Mouse (Mus musculus) small intestine, adult 2 months (tissue): ENCODE results near the gene Aebp1. TPM values are rescaled to one million over a fixed set of nuclear protein-coding genes. Genes with fewer than 3 reads are reported as not detected.

Experiments
- H3K27ac ChIP-seq: fragments of 200-500 bp; 2 replicates; pipeline ENCODE4 v1.5.1; 2012; ENCODE audit warnings: low read depth, low read length, control low read depth, inconsistent platforms; ENCODE audit not compliant: insufficient read depth
- H3K27me3 ChIP-seq: fragments of 200-500 bp; 2 replicates; pipeline ENCODE4 v1.6.1; 2012; ENCODE audit warnings: mild to moderate bottlenecking, moderate library complexity, low read length, inconsistent platforms; ENCODE audit not compliant: control insufficient read depth, insufficient read depth
- H3K36me3 ChIP-seq: fragments of 200-500 bp; 2 replicates; pipeline ENCODE4 v1.6.1; 2012; ENCODE audit warnings: mild to moderate bottlenecking, low read length, control low read depth, inconsistent platforms; ENCODE audit not compliant: control insufficient read depth, insufficient read depth
- H3K4me1 ChIP-seq: fragments of 200-500 bp; 2 replicates; pipeline ENCODE4 v1.6.1; 2012; ENCODE audit warnings: low read length, inconsistent platforms, mixed read lengths; ENCODE audit not compliant: control insufficient read depth, insufficient read depth, insufficient read length
- H3K4me3 ChIP-seq: fragments of 200-500 bp; 2 replicates; pipeline ENCODE4 v1.5.1; 2012; ENCODE audit warnings: low read depth, mild to moderate bottlenecking, control low read depth, inconsistent platforms, low read length, moderate library complexity
- CTCF ChIP-seq: fragments of 200-500 bp; IDR thresholded peaks from 2 replicates; pipeline ENCODE4 v1.5.1; 2012; ENCODE audit warnings: low read depth, mild to moderate bottlenecking, control low read depth, inconsistent platforms, low read length, moderate library complexity, mixed read lengths; ENCODE audit not compliant: insufficient replicate concordance, insufficient read length; ENCODE audit errors: extremely low read depth
- POLR2A ChIP-seq: fragments of 200-500 bp; IDR thresholded peaks from 2 replicates; pipeline ENCODE4 v1.6.1; 2012; ENCODE audit warnings: low read depth, mild to moderate bottlenecking, control low read depth, inconsistent platforms, low read length, moderate library complexity
- WGBS: fragments of 180-500 bp; shearing (Covaris S2); methylation state at CpG from one replicate; pipeline ENCODE4 v1.1.7; 2018; 5-methylcytosine and 5-hydroxymethylcytosine counted together
- polyA plus RNA-seq: library from polyadenylated mRNA; depleted of rRNA; stranded (reverse); fragments of >200 nt; gene quantifications from 2 replicates; pipeline ENCODE4 v1.2.3, GENCODE M21; 2012

The Aebp1 gene
- polyA plus RNA-seq, 1 experiment = 14.2 TPM

DNA sequence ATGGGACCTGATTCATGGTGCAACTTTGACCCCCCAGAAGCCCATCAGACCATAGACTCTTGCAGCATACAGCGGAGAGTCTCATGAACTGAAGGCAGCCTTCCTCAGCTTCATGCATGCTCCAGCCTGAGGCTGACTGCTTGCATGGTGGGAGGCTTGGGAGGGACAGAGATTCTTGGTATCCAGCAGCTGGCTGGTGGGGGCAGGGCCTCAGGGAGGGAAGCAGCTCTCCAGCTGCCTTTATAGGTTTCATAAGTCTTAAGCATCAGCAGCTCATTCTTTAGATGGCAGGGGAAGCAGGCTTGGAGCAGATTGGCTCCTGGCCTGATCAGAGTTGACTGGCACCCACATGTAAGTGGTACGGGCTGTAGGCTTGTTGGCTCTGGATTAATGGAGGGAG is 5.4 kb downstream of the Aebp1 start:
- 90% methylated on average over 2 of the region's 2 CpGs for WGBS
- no peaks in the 10 kb centered on the region for H3K4me1 ChIP-seq
- peaks cover 15% of the 10 kb centered on the region for H3K36me3 ChIP-seq
- no peak for TF ChIP-seq CTCF
- no peak for TF ChIP-seq POLR2A
- peaks cover 7% of the 10 kb centered on the region; the same call in 1 of the 2 replicates for H3K27me3 ChIP-seq
- H3K27ac ChIP-seq = no peak overlapping the region
- H3K4me3 ChIP-seq = no peak overlapping the region

GRCm38 (mm10) chr11:5868324-5868723 is 6.6 kb downstream of the Aebp1 start:
- H3K4me3 ChIP-seq = no peak overlapping the region
- WGBS = 88% methylated on average over 12 of the region's 12 CpGs
- TF ChIP-seq POLR2A (no peak), CTCF (no peak)
- H3K27me3 ChIP-seq = no peaks in the 10 kb centered on the region
- no peaks in the 10 kb centered on the region for H3K4me1 ChIP-seq
- peaks cover 25% of the 10 kb centered on the region for H3K36me3 ChIP-seq
- no peak overlapping the region for H3K27ac ChIP-seq

DNA sequence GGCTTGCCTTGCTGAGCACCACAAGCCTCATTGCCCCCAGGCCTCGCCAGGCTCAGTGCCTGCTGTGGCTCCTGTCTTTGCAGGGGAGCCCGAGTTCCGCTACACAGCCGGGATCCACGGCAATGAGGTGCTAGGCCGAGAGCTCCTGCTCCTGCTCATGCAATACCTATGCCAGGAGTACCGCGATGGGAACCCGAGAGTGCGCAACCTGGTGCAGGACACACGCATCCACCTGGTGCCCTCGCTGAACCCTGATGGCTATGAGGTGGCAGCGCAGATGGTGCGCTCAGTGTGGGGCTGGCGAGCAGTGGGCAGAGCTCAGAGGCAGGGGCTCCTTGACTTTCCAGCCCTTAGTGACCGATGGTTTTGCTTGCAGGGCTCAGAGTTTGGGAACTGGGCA is 7.6 kb downstream of the Aebp1 start:
- TF ChIP-seq CTCF (no peak), POLR2A (no peak)
- 90% methylated on average over 16 of the region's 16 CpGs for whole genome bisulfite sequencing
- H3K4me1 ChIP-seq = no peaks in the 10 kb centered on the region

GRCm38 (mm10) chr11:5870069-5870468 is 8.3 kb downstream of the Aebp1 start:
- TF ChIP-seq POLR2A = no peak
- no peak for TF ChIP-seq CTCF
- H3K36me3 ChIP-seq = peaks cover 41% of the 10 kb centered on the region
- no peaks in the 10 kb centered on the region for H3K27me3 ChIP-seq
- WGBS = 87% methylated on average over 16 of the region's 16 CpGs
- H3K4me3 ChIP-seq = no peak overlapping the region
- H3K4me1 ChIP-seq = no peaks in the 10 kb centered on the region
- H3K27ac ChIP-seq = no peak overlapping the region

More for the DNA sequence above, 7.6 kb downstream of the Aebp1 start:
- Histone ChIP-seq H3K4me3 (no peak overlapping the region), H3K36me3 (peaks cover 35% of the 10 kb centered on the region), H3K27ac (no peak overlapping the region), H3K27me3 (no peaks in the 10 kb centered on the region)

- H3K27ac ChIP-seq = no peak overlapping the region
- H3K36me3 ChIP-seq = peaks cover 41% of the 10 kb centered on the region
- WGBS = 95% methylated on average over 11 of the region's 11 CpGs
- H3K27me3 ChIP-seq = no peaks in the 10 kb centered on the region
- peaks cover 8% of the 10 kb centered on the region; the same call in 1 of the 2 replicates for H3K4me1 ChIP-seq
- TF ChIP-seq CTCF (no peak), POLR2A (no peak)
- H3K4me3 ChIP-seq = no peak overlapping the region
Measured at GRCm38 (mm10) chr11:5872707-5873106, 11.0 kb downstream of the Aebp1 start.

DNA sequence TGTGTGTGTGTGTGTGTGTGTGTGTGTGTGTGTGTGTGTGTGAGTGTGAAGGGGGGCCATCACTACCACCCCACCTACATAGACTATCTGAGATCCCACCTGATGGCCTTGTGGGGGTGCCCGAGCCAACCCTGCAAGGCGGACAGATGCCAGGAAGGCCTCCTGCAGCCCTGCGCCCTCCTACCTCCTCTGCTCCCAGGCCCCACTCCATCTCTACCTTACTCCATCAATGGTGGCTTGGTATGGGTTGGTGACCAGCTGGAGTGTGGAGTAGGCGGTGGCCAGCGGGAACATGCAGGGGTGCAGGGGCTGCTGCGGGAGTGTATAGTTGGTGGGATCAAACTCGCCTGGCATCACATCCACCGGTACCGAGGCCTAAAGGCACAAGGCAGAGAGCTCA is 11.4 kb downstream of the Aebp1 start:
- Histone ChIP-seq H3K4me3 (no peak overlapping the region), H3K36me3 (peaks cover 41% of the 10 kb centered on the region), H3K4me1 (peaks cover 8% of the 10 kb centered on the region; the same call in 1 of the 2 replicates), H3K27me3 (no peaks in the 10 kb centered on the region), H3K27ac (no peak overlapping the region)
- TF ChIP-seq POLR2A (no peak), CTCF (no peak)
- WGBS = 96% methylated on average over 9 of the region's 9 CpGs

DNA sequence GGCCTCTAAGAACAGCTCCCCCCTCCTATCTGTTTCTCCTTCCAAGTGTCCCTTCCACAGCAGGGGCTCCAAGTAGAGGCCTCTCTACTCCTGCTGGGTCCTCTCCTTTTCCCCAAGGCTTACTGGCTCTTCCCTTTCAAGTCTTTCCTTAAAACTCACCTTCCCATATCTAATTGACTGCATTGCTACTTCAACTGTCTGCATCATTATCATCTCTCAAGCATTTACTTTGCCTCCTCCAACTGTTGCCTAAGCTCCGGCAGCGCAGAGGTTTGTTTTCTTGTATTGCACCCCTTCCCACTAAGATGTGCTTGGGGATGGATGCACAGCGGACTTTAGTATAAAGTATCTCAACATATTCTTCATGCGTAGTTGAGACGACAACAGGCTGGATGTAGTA is 15.7 kb downstream of the Aebp1 start:
- Histone ChIP-seq H3K36me3 (peaks cover 25% of the 10 kb centered on the region), H3K4me1 (peaks cover 11% of the 10 kb centered on the region), H3K4me3 (peak overlapping the region; percentile 20; the same call in 1 of the 2 replicates), H3K27ac (no peak overlapping the region), H3K27me3 (no peaks in the 10 kb centered on the region)
- whole genome bisulfite sequencing = 1% methylated on average over 5 of the region's 5 CpGs
- TF ChIP-seq CTCF (no peak), POLR2A (no peak)
